Mouse (Mus musculus) right cerebral cortex, postnatal 10 days (tissue): ENCODE measurements around the gene Ano4.
A peak's percentile ranks its signal among the peaks of the same experiment; 100 is the strongest.

Experiments
- DNase-seq, 2 experiments: peaks; one replicate each; pipeline ENCODE4 v3.0.0; 2021; ENCODE audit warnings: low spot score in 2 of 2

The Ano4 gene

DNA sequence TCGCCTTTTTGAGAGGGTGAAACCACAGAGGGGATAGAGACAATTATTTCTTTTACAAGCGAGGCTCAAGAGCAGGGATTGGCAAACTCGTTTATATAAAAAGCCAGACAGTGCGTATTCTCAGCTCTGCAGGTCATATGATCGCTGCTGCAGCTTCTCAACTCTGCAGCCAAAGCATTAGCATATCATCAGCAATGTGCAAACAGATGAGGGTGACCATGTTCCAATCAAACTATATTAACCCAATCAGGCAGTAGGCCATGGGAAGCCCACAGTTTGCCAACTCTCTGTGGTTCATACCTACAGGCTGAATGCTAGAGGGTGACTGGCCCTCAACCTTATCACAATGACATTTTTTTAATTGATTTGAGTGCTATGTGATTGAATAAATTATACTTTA is 64.2 kb downstream of the Ano4 start:
- no peak for DNase-seq

DNA sequence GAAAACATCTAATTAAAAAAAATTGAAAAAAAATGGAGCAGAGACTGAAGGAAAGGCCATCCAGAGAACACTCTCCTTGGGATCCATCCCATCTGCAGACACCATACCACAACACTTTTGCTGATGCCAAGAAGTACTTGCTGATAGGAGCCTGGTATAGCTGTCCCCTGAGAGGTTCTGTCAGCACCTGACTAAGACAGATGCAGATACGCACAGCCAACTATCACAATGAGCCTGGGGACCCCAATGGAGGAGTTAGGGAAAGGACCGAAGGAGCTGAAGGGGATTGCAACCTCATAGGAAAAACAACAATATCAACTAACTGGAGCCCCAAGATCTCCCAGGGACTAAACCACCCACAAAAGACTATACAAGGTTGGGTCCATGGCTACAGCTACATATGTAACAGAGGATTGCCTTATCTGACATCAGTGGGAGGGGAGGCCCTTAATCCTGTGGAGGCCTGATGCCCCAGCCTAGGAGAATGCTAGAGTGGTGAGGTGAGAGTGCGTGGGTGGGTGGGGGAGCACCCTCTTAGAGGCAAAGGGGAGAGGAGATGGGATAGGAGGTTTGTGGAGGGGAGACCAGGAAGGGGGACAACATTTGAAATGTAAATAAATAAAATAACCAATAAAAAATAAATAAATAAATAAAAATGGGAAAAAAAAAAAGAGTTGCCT is 71.4 kb downstream of the Ano4 start:
- no peak for DNase-seq

GRCm38 (mm10) chr10:89267312-89267711 is 77.2 kb downstream of the Ano4 start:
- DNase-seq = no peak

GRCm38 (mm10) chr10:89263396-89263795 is 81.2 kb downstream of the Ano4 start:
- DNase-seq = no peak

DNA sequence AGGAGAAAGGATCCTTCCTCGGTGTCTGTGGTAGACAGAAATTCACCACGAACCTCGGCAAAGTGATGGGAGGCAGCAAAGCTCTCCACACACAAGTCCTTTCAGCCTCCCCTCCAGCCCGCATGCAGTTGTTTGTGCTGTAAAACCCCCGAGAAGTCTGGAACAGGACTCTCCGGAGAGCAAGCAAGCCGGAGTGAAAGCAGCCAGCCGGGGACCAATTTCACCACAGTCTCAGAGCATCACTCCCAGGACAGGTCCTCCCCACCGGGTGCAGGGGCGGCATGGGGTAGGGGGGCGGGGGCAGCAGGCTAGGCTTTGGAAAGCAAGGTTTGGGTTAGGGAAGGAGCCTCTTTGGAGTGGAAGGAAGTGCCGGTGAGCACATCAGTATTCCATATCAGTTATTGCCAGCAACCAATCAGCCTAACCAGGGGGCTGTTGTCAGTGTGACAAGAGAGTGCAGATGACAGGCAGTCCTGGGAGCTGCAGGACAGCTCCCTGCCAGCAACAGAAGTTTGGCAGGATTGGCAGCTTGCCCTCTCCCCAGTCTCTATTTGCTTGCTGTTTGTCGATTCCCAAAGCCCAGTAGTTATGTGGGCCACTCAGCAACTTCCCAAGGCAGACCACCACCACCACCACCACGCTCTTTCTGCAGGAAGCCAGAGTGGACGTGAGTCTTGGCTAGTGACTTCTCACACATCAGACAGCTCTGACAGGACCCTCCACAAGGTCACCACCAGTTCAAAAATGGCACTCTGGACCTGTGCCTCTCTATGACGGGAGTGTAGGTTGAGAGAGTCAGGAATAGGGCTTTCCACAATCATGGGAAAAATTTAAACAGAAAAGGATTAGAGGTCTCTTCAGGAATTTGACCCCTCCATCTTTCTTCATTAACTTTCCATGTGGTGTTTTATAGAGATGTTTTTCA is 86.8 kb downstream of the Ano4 start:
- DNase-seq = peak; percentile 56 to 64

DNA sequence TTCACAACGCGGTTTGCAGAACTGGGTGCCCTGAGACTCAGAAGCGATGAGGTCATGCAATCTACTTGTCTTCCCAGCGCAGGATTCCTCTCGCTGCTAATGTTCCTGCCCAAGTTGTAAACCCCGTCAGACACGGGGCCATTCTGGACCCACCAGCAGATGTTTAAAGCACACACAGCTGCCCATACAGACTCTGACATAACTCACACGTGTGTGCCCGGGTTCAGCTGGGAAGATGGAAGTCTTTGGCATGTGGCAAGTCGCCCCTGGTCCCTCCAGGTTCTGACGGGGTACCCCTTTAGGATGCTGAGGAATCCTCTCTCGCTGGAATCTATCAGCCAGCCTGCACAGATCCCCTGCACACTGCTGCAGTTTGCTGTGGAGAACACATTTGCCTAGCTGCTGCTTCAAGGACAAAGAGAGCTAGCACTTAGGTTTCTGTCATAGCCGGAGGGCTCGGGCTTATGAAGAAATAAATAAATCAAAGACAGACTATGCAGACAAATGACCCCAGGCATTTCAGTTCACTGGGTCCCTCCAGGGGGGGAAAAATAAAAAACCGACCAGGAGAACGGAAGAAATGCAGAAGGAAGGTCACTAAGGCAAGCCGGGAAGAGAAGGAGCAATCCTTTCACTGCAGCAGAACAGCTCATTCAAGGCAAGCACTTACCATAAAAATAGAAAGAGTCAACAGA is 87.7 kb downstream of the Ano4 start:
- DNase-seq = peak; percentile 30 to 52

DNA sequence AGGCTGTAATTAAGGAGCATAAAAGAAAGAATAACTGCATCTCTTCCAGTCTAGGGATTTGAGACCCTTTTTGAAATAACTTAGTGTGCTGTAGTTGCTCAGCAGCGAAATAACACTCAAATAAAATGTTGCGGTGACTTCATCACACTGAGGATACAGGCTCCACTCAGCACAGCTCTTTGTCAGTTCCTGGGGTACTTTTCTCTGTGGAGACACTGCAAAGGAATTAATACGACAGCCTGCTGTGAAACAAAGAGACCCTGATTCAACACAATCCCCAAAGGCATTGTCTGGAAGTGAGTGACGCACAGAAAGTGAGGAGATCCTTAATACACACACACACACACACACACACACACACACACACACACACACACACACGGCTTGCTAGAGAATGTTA is 89.8 kb downstream of the Ano4 start:
- DNase-seq = no peak

- no peak for DNase-seq
These were observed 90.8 kb downstream of the Ano4 start for GRCm38 (mm10) chr10:89253799-89254198.

GRCm38 (mm10) chr10:89252636-89253035 is 91.9 kb downstream of the Ano4 start:
- no peak for DNase-seq

GRCm38 (mm10) chr10:89243808-89244207 is 100.8 kb downstream of the Ano4 start:
- no peak for DNase-seq

GRCm38 (mm10) chr10:89224524-89224923 is 120.0 kb downstream of the Ano4 start:
- DNase-seq = no peak

DNA sequence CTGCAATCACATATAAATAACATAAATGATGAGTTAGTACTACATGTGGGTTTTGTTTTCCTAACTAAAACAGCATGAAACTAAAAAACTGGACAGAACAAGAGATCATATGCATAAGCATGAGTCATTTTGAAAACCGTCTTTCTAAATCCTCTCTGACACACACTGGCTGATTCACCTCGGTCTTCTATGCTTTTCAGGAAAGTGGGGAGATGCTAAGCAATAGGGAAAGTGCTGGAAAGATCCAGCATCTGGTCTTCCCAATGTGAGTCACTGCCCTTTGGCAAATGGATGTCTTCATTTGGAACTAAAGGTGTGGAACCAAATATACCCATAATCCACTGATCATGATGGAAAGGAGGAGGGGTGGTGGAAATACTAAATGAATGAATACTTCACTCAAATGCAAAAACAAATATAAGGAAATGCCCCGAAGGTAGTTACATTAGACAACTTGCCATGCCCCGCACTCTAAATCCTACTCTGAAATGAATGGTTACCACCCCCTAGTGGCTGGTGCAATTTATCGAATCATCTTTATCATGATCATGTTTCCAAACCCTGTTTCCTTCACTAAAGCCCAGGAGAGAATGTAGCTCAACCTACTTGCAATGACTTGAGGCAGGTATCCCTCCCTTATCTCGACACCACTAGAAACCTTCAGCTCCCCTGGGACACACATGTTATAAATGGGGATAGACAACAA is 122.1 kb downstream of the Ano4 start:
- no peak for DNase-seq

GRCm38 (mm10) chr10:89216078-89216477 is 128.5 kb downstream of the Ano4 start:
- no peak for DNase-seq

DNA sequence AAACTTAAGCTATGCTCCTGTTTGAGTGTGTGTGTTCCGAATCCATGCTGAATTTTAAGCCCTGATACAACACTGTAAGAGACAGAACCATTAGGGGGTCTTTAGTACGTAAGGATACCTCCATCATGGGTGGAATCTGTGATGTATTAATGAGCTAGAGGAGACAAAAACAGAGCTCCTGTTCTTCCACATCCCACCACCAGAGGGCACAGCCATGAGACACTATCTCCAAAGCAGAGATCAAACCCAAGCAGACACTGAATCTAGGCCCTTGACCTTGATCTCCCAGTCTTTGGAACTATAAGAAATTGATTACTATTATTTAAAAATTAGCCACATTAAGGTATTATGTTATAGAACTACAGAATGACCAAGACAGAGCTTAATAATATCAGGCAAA is 138.7 kb downstream of the Ano4 start:
- peak in 1 of 2 experiments; percentile 26 for DNase-seq

GRCm38 (mm10) chr10:89196444-89196843 is 148.1 kb downstream of the Ano4 start:
- peak; percentile 34 to 50 for DNase-seq

DNA sequence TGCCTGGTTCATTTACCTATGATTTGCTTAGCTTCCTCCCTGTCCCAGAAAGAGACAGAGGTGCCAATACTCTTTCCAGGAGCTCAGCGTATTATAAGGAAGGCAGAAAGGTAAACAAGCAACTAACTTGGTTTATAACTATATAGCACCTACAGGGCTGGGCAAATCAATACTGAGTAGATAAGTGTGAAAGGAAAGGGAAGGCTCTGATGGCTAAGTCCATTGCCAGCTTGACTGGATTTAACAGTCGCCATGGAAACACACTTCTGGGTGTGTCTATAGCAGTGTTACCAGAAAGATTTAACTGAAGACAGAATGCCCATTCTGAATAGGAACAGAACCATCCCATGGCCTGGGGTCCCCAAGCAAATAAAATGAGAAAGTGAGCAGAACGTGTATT is 149.5 kb downstream of the Ano4 start:
- DNase-seq = no peak

GRCm38 (mm10) chr10:89194440-89194839 is 150.1 kb downstream of the Ano4 start:
- DNase-seq = peak in 1 of 2 experiments; percentile 22

GRCm38 (mm10) chr10:89177921-89178320 is 166.6 kb downstream of the Ano4 start:
- peak in 1 of 2 experiments; percentile 55 for DNase-seq

DNA sequence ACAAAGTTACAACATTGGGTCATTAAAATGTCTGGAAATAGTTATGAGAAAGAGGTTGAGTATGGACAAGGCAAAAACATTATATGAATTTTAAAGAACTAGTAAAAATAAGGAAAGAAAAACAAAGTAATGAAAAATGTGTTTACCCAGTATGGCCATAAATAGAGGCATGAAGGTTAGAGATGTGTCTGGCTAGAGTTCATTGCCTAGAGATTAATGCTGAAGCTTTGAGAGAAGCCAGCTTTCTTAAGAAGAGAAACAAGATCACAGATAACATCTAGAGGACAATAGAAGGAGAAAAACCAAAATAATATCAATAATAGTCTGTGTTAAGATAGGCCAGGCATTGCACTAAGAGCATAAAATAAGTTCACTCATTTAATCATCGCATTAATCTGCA is 180.0 kb downstream of the Ano4 start:
- no peak for DNase-seq

DNA sequence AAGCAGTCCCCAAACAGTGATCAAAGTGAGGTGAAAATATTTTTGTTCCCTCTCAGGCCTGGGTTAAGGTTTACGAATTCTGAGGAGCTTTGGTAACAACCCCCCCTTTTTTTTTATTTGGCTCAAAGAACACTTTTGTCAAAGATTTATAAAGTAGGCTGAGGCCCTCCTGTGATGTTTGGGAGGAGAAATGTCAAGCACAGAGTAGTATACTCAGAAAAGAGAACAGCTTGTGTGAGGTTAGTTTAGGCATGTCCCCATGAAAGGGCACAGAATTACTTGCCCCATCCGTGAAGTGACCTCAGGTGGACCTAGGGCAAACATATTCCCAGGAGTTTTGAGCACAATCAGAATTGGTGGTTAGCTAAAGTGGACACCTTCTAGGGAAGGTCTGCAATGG is 189.1 kb downstream of the Ano4 start:
- DNase-seq = no peak

DNA sequence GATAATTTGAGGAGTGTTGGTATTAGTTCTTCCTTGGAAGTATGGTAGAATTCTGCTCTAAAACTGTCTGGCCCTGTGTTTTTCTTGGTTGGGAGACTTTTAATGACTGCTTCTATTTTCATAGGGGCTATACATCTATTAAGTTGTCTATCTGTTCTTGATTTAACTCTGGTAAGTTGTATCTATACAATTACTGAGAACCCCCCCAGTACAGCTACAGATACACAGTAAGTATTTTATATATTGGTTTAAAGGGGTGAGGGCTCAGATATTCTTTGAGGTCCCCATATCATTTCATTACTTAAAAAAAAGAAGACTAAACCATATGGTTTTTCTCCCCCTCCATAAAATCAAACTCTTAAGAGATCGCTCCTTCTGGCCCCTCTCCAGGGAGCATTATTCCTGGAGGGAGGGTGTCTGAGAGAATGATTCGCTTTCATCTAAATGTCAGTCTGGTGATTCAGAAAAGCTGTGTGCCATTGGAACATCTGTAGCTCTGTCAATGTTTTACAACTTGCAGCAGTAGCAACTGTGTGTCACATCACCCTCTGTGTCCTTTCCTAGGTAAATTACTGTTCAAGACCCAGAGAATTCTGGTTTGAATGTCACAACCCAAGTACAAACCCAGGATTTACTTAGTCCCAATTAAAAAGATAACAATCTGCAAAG is 189.6 kb downstream of the Ano4 start:
- peak; percentile 25 to 26 for DNase-seq
